Mouse (Mus musculus) cortical plate, adult 2 months (tissue): ENCODE measurements at regions not wholly inside any gene's neighbourhood (a gene's known extent, or its start where the extent isn't known, plus 50 kb on each side); places are given as distances from the start of the nearest gene placed in this dataset.

ENCODE experiments used
- CTCF ChIP-seq: fragments of 200-500 bp; IDR thresholded peaks from 2 replicates; pipeline ENCODE4 v1.5.1; 2011; ENCODE audit warnings: mild to moderate bottlenecking, control low read depth, low read length; ENCODE audit not compliant: insufficient read depth; ENCODE audit errors: extremely low read depth
- POLR2A ChIP-seq: fragments of 200-500 bp; IDR thresholded peaks from 2 replicates; pipeline ENCODE4 v1.6.1; 2011; ENCODE audit warnings: mild to moderate bottlenecking, low read length, control low read depth; ENCODE audit not compliant: insufficient read depth; ENCODE audit errors: extremely low read depth

GRCm38 (mm10) chr7:84739965-84740390 is 50.2 kb upstream of the Zfand6 start:
- TF ChIP-seq CTCF (no peak), POLR2A (no peak)
